Mouse (Mus musculus): ENCODE measurements at regions not wholly inside any gene's neighbourhood (a gene's known extent, or its start where the extent isn't known, plus 50 kb on each side); places are given as distances from the start of the nearest gene placed in this dataset.

- no peak for TF ChIP-seq CTCF (IDR thresholded peaks at IDR 0.05; ENCODE audit: low read depth, low read length)
- no peak for TF ChIP-seq POLR2A (IDR thresholded peaks at IDR 0.05; ENCODE audit: borderline replicate concordance, low read depth, low read length)
Measured at GRCm38 (mm10) chr3:136993473-136993872, 323.5 kb downstream of the Ppp3ca start.
